Mouse (Mus musculus) forebrain, embryonic 10.5 days (tissue): ENCODE results near the gene Gm3636. TPM values are rescaled to one million over a fixed set of nuclear protein-coding genes. Genes with fewer than 3 reads are reported as not detected.
"Not testable (repeated sequence)": the region's sequence is repeated elsewhere in the genome, so short reads cannot be mapped to it uniquely, and the experiment has no call there.

Experiments
- DNase-seq: peaks from one replicate; pipeline ENCODE4 v3.0.0-alpha.2; 2017; ENCODE audit warnings: low spot score; ENCODE audit errors: extremely low spot score
- H3K27ac ChIP-seq: fragments of 300-500 bp; sonication (generic); 2 replicates; pipeline ENCODE4 v1.5.1; 2016; ENCODE audit warnings: mild to moderate bottlenecking
- H3K27me3 ChIP-seq: fragments of 300-500 bp; sonication (generic); 2 replicates; pipeline ENCODE4 v1.6.1; 2016; ENCODE audit warnings: mild to moderate bottlenecking; ENCODE audit not compliant: poor library complexity, severe bottlenecking
- H3K36me3 ChIP-seq: fragments of 300-500 bp; sonication (generic); replicated peaks from 2 replicates; pipeline ENCODE4 v1.6.1; 2016; ENCODE audit warnings: mild to moderate bottlenecking, moderate library complexity
- H3K4me1 ChIP-seq: fragments of 300-500 bp; sonication (generic); 2 replicates; pipeline ENCODE4 v1.6.1; 2016
- H3K4me3 ChIP-seq: fragments of 300-500 bp; sonication (generic); 2 replicates; pipeline ENCODE4 v1.5.1; 2016; ENCODE audit warnings: mild to moderate bottlenecking, moderate library complexity
- H3K9me3 ChIP-seq: fragments of 300-500 bp; sonication (generic); 2 replicates; pipeline ENCODE4 v1.6.1; 2016; ENCODE audit warnings: mild to moderate bottlenecking, moderate library complexity
- WGBS: fragments of 180-500 bp; shearing (Covaris S2); methylation state at CpG from one replicate; pipeline ENCODE4 v1.1.7; 2016; 5-methylcytosine and 5-hydroxymethylcytosine counted together
- polyA plus RNA-seq: library from polyadenylated mRNA; unstranded; fragments of >200 nt; fragmentation: Nextera tagmentation; extraction: Ambion mirVana; gene quantifications from 2 replicates; pipeline ENCODE4 v1.2.1, GENCODE M21; 2016

Gene Gm3636
- 4.7 and 5.1 TPM in 2 replicates for polyA plus RNA-seq

DNA sequence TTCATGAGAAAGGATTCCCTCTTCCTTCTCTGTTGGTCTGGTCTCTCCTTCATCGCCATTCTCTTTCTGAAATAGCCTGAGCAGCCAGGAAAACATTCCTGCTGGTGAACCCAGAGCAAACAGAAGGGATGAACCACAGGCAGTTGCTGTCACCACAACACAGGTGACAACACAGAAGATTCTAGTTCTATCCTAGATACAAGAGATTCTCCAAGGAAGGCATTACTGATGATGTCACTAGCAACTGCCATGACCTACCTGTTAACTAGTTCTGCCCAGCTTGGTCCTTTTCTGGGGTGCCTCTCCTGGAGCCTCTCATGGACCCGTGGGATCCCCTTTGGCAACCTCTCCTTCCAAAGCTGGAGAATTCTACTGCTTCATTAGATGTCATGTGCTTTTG is at the start of gene Gm3636:
Gene Gm3636 (minus strand): TSS at position 101 of the 400 bp plus-strand sequence.
- H3K9me3 ChIP-seq, H3K27me3 ChIP-seq, H3K27ac ChIP-seq, H3K36me3 ChIP-seq, H3K4me1 ChIP-seq, DNase-seq, H3K4me3 ChIP-seq: not testable (repeated sequence)
- no CpG with 5 or more reads among the region's 2 CpGs for WGBS

DNA sequence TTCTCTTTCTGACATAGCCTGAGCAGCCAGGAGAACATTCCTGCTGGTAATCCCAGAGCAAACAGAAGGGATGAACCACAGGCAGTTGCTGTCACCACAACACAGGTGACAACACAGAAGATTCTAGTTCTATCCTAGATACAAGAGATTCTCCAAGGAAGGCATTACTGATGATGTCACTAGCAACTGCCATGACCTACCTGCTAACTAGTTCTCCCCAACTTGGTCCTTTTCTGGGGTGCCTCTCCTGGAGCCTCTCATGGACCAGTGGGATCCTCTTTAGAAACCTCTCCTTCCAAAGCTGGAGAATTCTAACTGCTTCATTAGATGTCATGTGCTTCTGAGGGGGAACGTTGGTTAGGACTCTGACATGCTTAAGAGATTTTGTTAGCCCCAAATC is 32.2 kb upstream of the Gm3636 start, which contains the start of gene Gm8362:
Gene Gm8362 (minus strand): TSS at position 101 of the 400 bp plus-strand sequence.
- not testable (repeated sequence) for H3K36me3 ChIP-seq, H3K4me1 ChIP-seq, H3K4me3 ChIP-seq, DNase-seq, H3K9me3 ChIP-seq, H3K27ac ChIP-seq, H3K27me3 ChIP-seq
- WGBS: 100% methylated on average over 1 of the region's 1 CpGs

DNA sequence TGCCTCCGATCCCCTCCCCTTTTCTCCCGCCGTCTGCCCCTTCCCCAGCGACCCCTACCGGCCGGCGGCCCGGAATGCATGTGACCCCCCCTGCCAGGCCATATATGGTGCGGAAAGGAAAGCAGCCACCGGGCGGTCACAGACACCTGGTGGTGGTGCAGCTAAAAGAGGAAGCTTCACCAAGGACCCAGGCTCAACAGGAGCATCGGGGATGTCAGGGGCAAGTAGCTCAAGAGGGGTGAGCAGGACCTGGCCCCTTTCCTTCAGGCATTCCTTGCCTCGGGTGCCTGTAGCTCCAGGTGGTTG is 15.1 kb upstream of the Gm3636 start:
- H3K4me1 ChIP-seq, H3K36me3 ChIP-seq, DNase-seq, H3K9me3 ChIP-seq, H3K27me3 ChIP-seq: not testable (repeated sequence)
- peak overlapping the region; percentile 51 for H3K4me3 ChIP-seq
- WGBS: 0% methylated on average over 6 of the region's 13 CpGs
- H3K27ac ChIP-seq: peak overlapping the region; percentile 83; the same call in 1 of the 2 replicates

DNA sequence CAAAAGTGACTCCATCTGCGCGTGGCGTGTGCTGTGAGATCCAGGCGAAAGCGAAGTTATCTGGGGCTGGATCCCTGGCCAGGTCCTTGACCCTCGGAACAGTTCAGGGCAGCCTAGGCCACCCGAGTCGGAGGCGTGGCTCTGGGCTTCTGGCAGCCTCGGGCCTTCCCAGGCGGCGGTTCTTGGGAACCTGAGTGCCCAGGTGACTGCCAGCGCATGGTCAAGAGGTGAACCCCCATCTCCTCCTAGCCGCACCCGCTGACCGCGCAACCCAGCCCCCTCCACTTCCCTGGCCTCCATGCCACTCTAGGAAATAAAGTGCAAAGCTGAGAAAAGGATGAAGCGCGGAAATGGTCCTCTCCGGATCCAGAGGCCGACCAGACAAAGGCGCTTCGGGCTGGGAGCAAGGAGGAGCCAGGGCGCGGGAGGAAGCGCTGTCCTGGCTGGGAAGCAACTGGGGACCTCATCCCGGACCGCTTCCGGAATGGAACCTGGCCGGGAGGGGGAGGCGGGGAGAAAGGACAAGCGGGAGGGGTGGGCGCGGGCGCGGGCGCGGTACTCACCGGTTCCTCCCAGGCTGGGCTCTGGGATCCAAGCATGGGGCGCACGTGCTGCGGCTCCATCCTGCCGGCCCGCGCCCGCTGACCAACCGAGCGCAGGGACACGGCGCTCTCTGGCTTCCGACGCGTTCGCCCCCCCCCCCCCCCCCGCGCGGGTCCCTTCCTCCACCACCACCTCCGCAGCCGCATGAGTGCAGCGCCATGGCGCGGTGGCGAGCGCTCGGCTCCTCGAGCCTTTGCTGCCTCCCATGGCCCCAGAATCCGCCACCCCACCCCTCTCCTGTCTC is 14.5 kb upstream of the Gm3636 start:
- H3K27me3 ChIP-seq, H3K9me3 ChIP-seq, H3K4me1 ChIP-seq, H3K36me3 ChIP-seq: not testable (repeated sequence)
- 2% methylated on average over 32 of the region's 67 CpGs for WGBS
- peak overlapping the region; percentile 51 for H3K4me3 ChIP-seq
- peak; percentile 12 for DNase-seq
- peak overlapping the region; percentile 83 for H3K27ac ChIP-seq

DNA sequence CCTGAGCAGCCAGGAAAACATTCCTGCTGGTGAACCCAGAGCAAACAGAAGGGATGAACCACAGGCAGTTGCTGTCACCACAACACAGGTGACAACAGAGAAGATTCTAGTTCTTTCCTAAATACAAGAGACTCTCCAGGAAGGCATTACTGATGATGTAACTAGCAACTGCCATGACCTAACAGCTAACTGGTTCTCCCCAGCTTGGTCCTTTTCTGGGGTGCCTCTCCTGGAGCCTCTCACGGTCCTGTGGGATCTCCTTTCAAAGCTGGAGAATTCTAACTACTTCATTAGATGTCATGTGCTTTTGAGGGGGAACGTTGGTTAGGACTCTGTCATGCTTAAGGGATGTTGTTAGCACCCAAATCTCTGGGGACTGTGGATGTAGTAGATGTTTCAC is 22.0 kb downstream of the Gm3636 start, which contains the start of gene Gm8050:
Gene Gm8050 (minus strand): TSS at position 101 of the 400 bp plus-strand sequence.
- 45% methylated on average over 1 of the region's 2 CpGs for WGBS
- H3K4me1 ChIP-seq: not testable (repeated sequence)

More for the DNA sequence above, 22.0 kb downstream of the Gm3636 start, which contains the start of gene Gm8050:
- not testable (repeated sequence) for H3K27ac ChIP-seq, H3K9me3 ChIP-seq, H3K36me3 ChIP-seq, H3K27me3 ChIP-seq, DNase-seq, H3K4me3 ChIP-seq

Other genes starting within 250 kb of the Gm3636 start
- not detected in 2 replicates for gene Gm8356, start 205.0 kb downstream of the Gm3636 start, polyA plus RNA-seq
- 0.20 and 0.50 TPM in 2 replicates for gene Gm3629, start 151.7 kb downstream of the Gm3636 start, polyA plus RNA-seq
- gene Gm3460, start 119.9 kb downstream of the Gm3636 start, polyA plus RNA-seq: not detected in 2 replicates
- gene Gm10251, start 58.2 kb downstream of the Gm3636 start, polyA plus RNA-seq: not detected in 2 replicates
- not detected in 2 replicates for gene Gm8050, start 22.1 kb downstream of the Gm3636 start, polyA plus RNA-seq
- not detected in 2 replicates for gene Gm8362, start 32.1 kb upstream of the Gm3636 start, polyA plus RNA-seq
- gene Gm3642, start 98.0 kb upstream of the Gm3636 start, polyA plus RNA-seq: not detected in 2 replicates
- gene Gm3667, start 147.6 kb upstream of the Gm3636 start, polyA plus RNA-seq: 1.6 TPM in 2 replicates
- gene Gm6356, start 231.5 kb upstream of the Gm3636 start, polyA plus RNA-seq: not detected in 2 replicates